Comparison of ENCODE assay signal across 15 mouse cellular contexts in genomic region chr7:58752041-58752440, GRCm38 (mm10).
DNase-seq lines count a peak whose midpoint lies in the region; ATAC-seq and TF ChIP-seq lines count a peak whose summit lies in the region.
"Had no signal": no experiment of that assay in that cellular context is flagged by ENCODE, and none has a peak within 500 bp of the region (broad histone marks: within the 10 kb centered on the region; RNA-seq: fewer than 3 reads in every experiment).

No protein-coding gene starts in this region.

- no peak for TF ChIP-seq POLR2A in kidney, adult 2 months (IDR thresholded peaks at IDR 0.05; ENCODE audit: low read depth, low read length)

- H3K27me3 ChIP-seq in kidney, adult 2 months (replicated peaks; ENCODE audit: control insufficient read depth, insufficient read depth, low read length): no peaks in the 10 kb centered on the region
- no peaks in the 10 kb centered on the region for H3K27me3 ChIP-seq in midbrain, postnatal 0 days (ENCODE audit: insufficient read depth, low read length)
- no peaks in the 10 kb centered on the region for H3K27me3 ChIP-seq in midbrain, embryonic 11.5 days (ENCODE audit: control insufficient read depth, insufficient read depth, low read length)
- H3K27me3 ChIP-seq in neural tube, embryonic 15.5 days (replicated peaks): no peaks in the 10 kb centered on the region
- H3K27me3 ChIP-seq in heart, embryonic 12.5 days (replicated peaks): no peaks in the 10 kb centered on the region
- H3K27me3 ChIP-seq: heart, embryonic 15.5 days had no signal

- H3K9me3 ChIP-seq in midbrain, postnatal 0 days (ENCODE audit: low read length): no peaks in the 10 kb centered on the region
- no peaks in the 10 kb centered on the region for H3K9me3 ChIP-seq in midbrain, embryonic 11.5 days (ENCODE audit: control insufficient read depth, low read length)
- no peaks in the 10 kb centered on the region for H3K9me3 ChIP-seq in neural tube, embryonic 15.5 days (replicated peaks)
- no peaks in the 10 kb centered on the region for H3K9me3 ChIP-seq in heart, embryonic 12.5 days (replicated peaks)
- H3K9me3 ChIP-seq: heart, embryonic 15.5 days had no signal

- 45% methylated on average over 5 of the region's 5 CpGs for WGBS in kidney, adult 2 months
- 87% methylated on average over 5 of the region's 5 CpGs for WGBS in midbrain, postnatal 0 days
- 87% methylated on average over 5 of the region's 5 CpGs for WGBS in midbrain, embryonic 11.5 days
- 59% methylated on average over 5 of the region's 5 CpGs for WGBS in neural tube, embryonic 15.5 days
- WGBS in heart, embryonic 12.5 days: 76% methylated on average over 5 of the region's 5 CpGs

- no peak overlapping the region for H3K9ac ChIP-seq in midbrain, postnatal 0 days (replicated peaks; ENCODE audit: low read length, poor library complexity, severe bottlenecking)
- no peak overlapping the region for H3K9ac ChIP-seq in midbrain, embryonic 11.5 days (ENCODE audit: low read length)
- H3K9ac ChIP-seq in neural tube, embryonic 15.5 days (replicated peaks): no peak overlapping the region
- no peak overlapping the region for H3K9ac ChIP-seq in heart, embryonic 12.5 days
- H3K9ac ChIP-seq: heart, embryonic 15.5 days had no signal

- TF ChIP-seq CTCF in kidney, adult 2 months (conservative IDR thresholded peaks at IDR 0.05; ENCODE audit: insufficient read depth, insufficient read length, low read depth, low read length): no peak
- TF ChIP-seq CTCF in midbrain, postnatal 0 days (IDR thresholded peaks at IDR 0.05): no peak

- H3K4me1 ChIP-seq in kidney, adult 2 months (ENCODE audit: control insufficient read depth, insufficient read depth, low read length): no peaks in the 10 kb centered on the region
- no peaks in the 10 kb centered on the region for H3K4me1 ChIP-seq in midbrain, postnatal 0 days (ENCODE audit: insufficient read depth, low read length)
- H3K4me1 ChIP-seq in midbrain, embryonic 11.5 days (ENCODE audit: control insufficient read depth, insufficient read depth, low read length): no peaks in the 10 kb centered on the region
- peaks cover 4% of the 10 kb centered on the region; the same call in 1 of the 2 replicates for H3K4me1 ChIP-seq in neural tube, embryonic 15.5 days
- peaks cover 10% of the 10 kb centered on the region; the same call in 1 of the 2 replicates for H3K4me1 ChIP-seq in heart, embryonic 12.5 days (replicated peaks)
- H3K4me1 ChIP-seq: heart, embryonic 15.5 days had no signal

- peak; percentile 18 for DNase-seq in embryo, embryonic 10 days (ENCODE audit: low spot score)
- no peak for DNase-seq in embryo, embryonic 9.5 days (ENCODE audit: extremely low spot score)
- peak; percentile 12 for DNase-seq in kidney, adult 2 months
- DNase-seq in kidney, postnatal 36 days: no peak
- DNase-seq in midbrain, postnatal 0 days (ENCODE audit: low spot score): peak; percentile 18
- DNase-seq in midbrain, embryonic 11.5 days (ENCODE audit: low spot score, missing footprints): no peak
- DNase-seq: cerebellum, adult 11-12 months; lung, adult 18-20 months; retina, postnatal 1 day; spleen, adult 18-20 months had no signal

- H3K4me2 ChIP-seq in midbrain, postnatal 0 days (ENCODE audit: low read depth, low read length, poor library complexity, severe bottlenecking): no peak overlapping the region
- no peak overlapping the region for H3K4me2 ChIP-seq in midbrain, embryonic 11.5 days
- no peak overlapping the region for H3K4me2 ChIP-seq in neural tube, embryonic 15.5 days
- no peak overlapping the region for H3K4me2 ChIP-seq in heart, embryonic 12.5 days
- H3K4me2 ChIP-seq: heart, embryonic 15.5 days had no signal

- H3K27ac ChIP-seq in kidney, adult 2 months (ENCODE audit: insufficient read depth, low read depth, low read length): no peak overlapping the region
- H3K27ac ChIP-seq in midbrain, postnatal 0 days (ENCODE audit: low read depth, low read length): 0 out of 2 replicates have a peak overlapping the region, but pooled peaks have one; percentile 6
- no peak overlapping the region for H3K27ac ChIP-seq in midbrain, embryonic 11.5 days (ENCODE audit: low read depth, low read length)
- H3K27ac ChIP-seq in neural tube, embryonic 15.5 days (replicated peaks): no peak overlapping the region
- H3K27ac ChIP-seq in heart, embryonic 12.5 days (ENCODE audit: poor library complexity, severe bottlenecking): no peak overlapping the region
- H3K27ac ChIP-seq: heart, embryonic 15.5 days had no signal

- H3K36me3 ChIP-seq in kidney, adult 2 months (ENCODE audit: control insufficient read depth, insufficient read depth, low read length): no peaks in the 10 kb centered on the region
- H3K36me3 ChIP-seq in midbrain, postnatal 0 days (ENCODE audit: insufficient read depth, low read length): no peaks in the 10 kb centered on the region
- H3K36me3 ChIP-seq in midbrain, embryonic 11.5 days (ENCODE audit: control insufficient read depth, insufficient read depth, low read length): no peaks in the 10 kb centered on the region
- H3K36me3 ChIP-seq in neural tube, embryonic 15.5 days: no peaks in the 10 kb centered on the region
- H3K36me3 ChIP-seq in heart, embryonic 12.5 days: no peaks in the 10 kb centered on the region
- H3K36me3 ChIP-seq: heart, embryonic 15.5 days had no signal

- no peak for ATAC-seq in midbrain, postnatal 0 days (ENCODE audit: low FRiP score)
- ATAC-seq in midbrain, embryonic 11.5 days (ENCODE audit: low FRiP score): no peak
- peak; percentile 47 for ATAC-seq in neural tube, embryonic 15.5 days (ENCODE audit: low FRiP score)
- no peak for ATAC-seq in heart, embryonic 12.5 days (ENCODE audit: insufficient number of reproducible peaks, low FRiP score)
- ATAC-seq: inflammation-experienced regulatory T-cells, adult 6 months; midbrain, embryonic 16.5 days had no signal

- no peak overlapping the region for H3K4me3 ChIP-seq in kidney, adult 2 months (ENCODE audit: insufficient read depth, low read depth, low read length)
- H3K4me3 ChIP-seq in midbrain, postnatal 0 days (ENCODE audit: low read depth, low read length): no peak overlapping the region
- no peak overlapping the region for H3K4me3 ChIP-seq in midbrain, embryonic 11.5 days (ENCODE audit: low read depth, low read length)
- no peak overlapping the region for H3K4me3 ChIP-seq in neural tube, embryonic 15.5 days (replicated peaks)
- H3K4me3 ChIP-seq in heart, embryonic 12.5 days: no peak overlapping the region
- H3K4me3 ChIP-seq: heart, embryonic 15.5 days had no signal

Comparison
In these comparisons a context has a peak if more than half of its experiments do, and no peak if none do; other contexts are left out.
1. DNase-seq: peak in embryo, embryonic 10 days (single experiment), kidney, adult 2 months (single experiment) and midbrain, postnatal 0 days (single experiment); none in embryo, embryonic 9.5 days (single experiment), kidney, postnatal 36 days (0 of 2) and midbrain, embryonic 11.5 days (single experiment).